Mouse (Mus musculus): ENCODE results near the gene Olfr766-ps1. TPM values are rescaled to one million over a fixed set of nuclear protein-coding genes. Genes with fewer than 3 reads are reported as not detected.
"Not testable (repeated sequence)": the region's sequence is repeated elsewhere in the genome, so short reads cannot be mapped to it uniquely, and the experiment has no call there.

The Olfr766-ps1 gene
- not detected in 2 replicates for polyA plus RNA-seq (2015; fragmentation: Nextera tagmentation; extraction: Ambion mirVana)

- DNase-seq (ENCODE audit: low spot score): no peak
Measured at GRCm38 (mm10) chr10:129068877-129069276, at the start of gene Olfr766-ps1. TSS of gene Olfr766-ps1 (minus strand) at chr10:129068977.

- no peak for DNase-seq (ENCODE audit: low spot score)
Measured at GRCm38 (mm10) chr10:129117761-129118160, 49.0 kb upstream of the Olfr766-ps1 start, which contains the start of gene Olfr769. TSS of gene Olfr769 (minus strand) at chr10:129117861.

DNA sequence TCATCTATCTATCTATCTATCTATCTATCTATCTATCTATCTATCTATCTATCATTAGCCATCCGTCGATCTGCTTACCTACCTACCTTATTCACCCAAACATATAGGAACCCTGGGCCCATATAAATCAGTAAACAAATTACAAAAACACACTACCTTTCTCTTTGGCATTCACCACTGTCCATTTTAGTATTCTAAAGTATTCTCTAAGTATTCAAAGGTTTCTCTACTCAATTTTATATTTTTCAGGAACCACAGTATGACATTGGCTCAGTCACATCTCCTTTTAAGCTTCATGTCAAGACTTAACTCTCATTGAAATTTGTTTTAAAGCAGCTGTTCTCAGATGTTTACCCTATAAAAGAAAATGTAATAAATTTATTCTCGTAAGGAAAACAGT, 46.4 kb upstream of the Olfr766-ps1 start:
- DNase-seq (ENCODE audit: low spot score): no peak

DNA sequence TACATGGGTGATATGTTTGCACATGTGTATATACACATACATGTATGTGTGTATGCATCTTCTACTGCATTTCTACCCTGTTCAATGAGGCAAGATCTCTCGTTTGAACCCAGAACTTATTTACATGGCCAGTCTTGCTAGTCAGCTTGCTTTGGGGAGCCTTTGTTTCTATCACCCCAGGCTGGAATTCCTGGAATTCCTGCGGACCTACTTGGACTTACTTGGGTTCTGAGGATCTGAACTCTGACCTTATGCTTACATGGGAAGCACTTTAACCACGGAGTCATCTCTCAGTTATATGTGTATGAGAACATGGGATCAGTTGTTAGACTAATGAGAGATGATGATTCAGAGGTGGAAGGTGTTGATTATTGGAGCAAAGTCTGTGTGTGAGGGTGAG, 32.5 kb upstream of the Olfr766-ps1 start:
- no peak for DNase-seq (ENCODE audit: low spot score)

GRCm38 (mm10) chr10:129099275-129099674, 30.5 kb upstream of the Olfr766-ps1 start, which contains the start of gene Olfr768:
TSS of gene Olfr768 (minus strand) at chr10:129099375.
- no peak for DNase-seq (ENCODE audit: low spot score)

- not testable (repeated sequence) for DNase-seq (ENCODE audit: low spot score)
Measured at GRCm38 (mm10) chr10:129082810-129083209, 14.0 kb upstream of the Olfr766-ps1 start, which contains the start of gene Olfr767. TSS of gene Olfr767 (minus strand) at chr10:129082910.

DNA sequence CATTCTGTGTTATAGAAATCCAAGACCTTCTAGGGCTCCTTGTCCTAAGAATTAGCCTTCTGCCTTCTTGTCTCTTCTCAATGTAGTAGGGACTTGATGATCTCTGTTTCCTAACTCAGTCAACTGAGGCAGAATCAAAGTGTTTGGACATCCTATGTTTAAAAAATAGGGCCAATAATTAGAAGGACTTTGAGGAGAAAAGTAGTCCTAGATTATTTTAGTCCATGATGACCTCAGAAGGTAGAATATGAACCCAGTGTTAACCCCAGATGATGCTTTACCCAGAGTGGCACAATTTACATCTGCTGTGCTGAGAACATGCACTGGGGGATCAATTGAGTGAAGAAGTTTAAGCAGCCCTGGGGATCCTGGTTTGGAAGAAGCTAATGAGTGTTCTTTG, 18.9 kb downstream of the Olfr766-ps1 start, which contains the start of gene Olfr765:
Gene Olfr765 (minus strand): TSS at position 101 of the 400 bp plus-strand sequence.
- not testable (repeated sequence) for DNase-seq (ENCODE audit: low spot score)

- DNase-seq (ENCODE audit: low spot score): no peak
Measured at GRCm38 (mm10) chr10:129039796-129040195, 29.0 kb downstream of the Olfr766-ps1 start, which contains the start of gene Olfr764-ps1. TSS of gene Olfr764-ps1 (minus strand) at chr10:129039896.

GRCm38 (mm10) chr10:129028343-129028742, 40.4 kb downstream of the Olfr766-ps1 start:
- DNase-seq (ENCODE audit: low spot score): no peak

- peak; percentile 30 for DNase-seq (ENCODE audit: low spot score)
Measured at GRCm38 (mm10) chr10:129026018-129026662, 42.6 kb downstream of the Olfr766-ps1 start.

GRCm38 (mm10) chr10:129023319-129023718, 45.5 kb downstream of the Olfr766-ps1 start:
- DNase-seq (ENCODE audit: low spot score): no peak

DNA sequence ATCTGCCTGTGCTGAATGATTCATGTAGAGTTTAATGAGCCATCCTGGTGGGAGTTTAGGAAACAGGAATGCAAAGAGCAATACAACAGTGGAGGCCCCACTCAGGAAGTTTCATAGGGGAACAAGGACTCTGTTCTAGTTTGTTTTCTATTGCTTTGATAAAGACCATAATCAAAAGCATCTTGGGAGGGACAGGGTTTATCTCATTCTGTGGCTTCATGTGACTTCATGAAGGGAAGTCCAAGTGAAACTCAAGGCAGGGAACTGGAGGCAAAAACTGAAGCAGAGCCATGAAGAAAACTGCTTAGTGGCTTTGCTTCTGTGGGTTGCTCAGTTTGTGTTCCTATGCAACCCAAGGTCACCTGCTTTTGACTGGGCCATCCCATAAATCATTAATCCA, 54.3 kb downstream of the Olfr766-ps1 start:
- no peak for DNase-seq (ENCODE audit: low spot score)

Other genes with a start within 250 kb of the Olfr766-ps1 start
- 102 and 113 TPM in 2 replicates for gene Ormdl2, start 247.3 kb downstream of the Olfr766-ps1 start, polyA plus RNA-seq (2015; fragmentation: Nextera tagmentation; extraction: Ambion mirVana)
- gene Gdf11, start 177.3 kb downstream of the Olfr766-ps1 start, polyA plus RNA-seq (2015; fragmentation: Nextera tagmentation; extraction: Ambion mirVana): 2.3 and 3.0 TPM in 2 replicates
- gene Cd63, start 168.0 kb downstream of the Olfr766-ps1 start, polyA plus RNA-seq (2015; fragmentation: Nextera tagmentation; extraction: Ambion mirVana): 172 and 183 TPM in 2 replicates
- 6.3 and 7.1 TPM in 2 replicates for gene Rdh5, start 146.1 kb downstream of the Olfr766-ps1 start, polyA plus RNA-seq (2015; fragmentation: Nextera tagmentation; extraction: Ambion mirVana)
- gene Bloc1s1, start 144.9 kb downstream of the Olfr766-ps1 start, polyA plus RNA-seq (2015; fragmentation: Nextera tagmentation; extraction: Ambion mirVana): 251 and 253 TPM in 2 replicates
- gene Itga7, start 135.2 kb downstream of the Olfr766-ps1 start, polyA plus RNA-seq (2015; fragmentation: Nextera tagmentation; extraction: Ambion mirVana): 2.4 and 2.5 TPM in 2 replicates
- 3.4 and 5.5 TPM in 2 replicates for gene Mettl7b, start 108.0 kb downstream of the Olfr766-ps1 start, polyA plus RNA-seq (2015; fragmentation: Nextera tagmentation; extraction: Ambion mirVana)
- gene Olfr9, start 79.5 kb downstream of the Olfr766-ps1 start, polyA plus RNA-seq (2015; fragmentation: Nextera tagmentation; extraction: Ambion mirVana): not detected in 2 replicates
- not detected in 2 replicates for gene Olfr763, start 58.2 kb downstream of the Olfr766-ps1 start, polyA plus RNA-seq (2015; fragmentation: Nextera tagmentation; extraction: Ambion mirVana)
- gene Olfr764-ps1, start 29.1 kb downstream of the Olfr766-ps1 start, polyA plus RNA-seq (2015; fragmentation: Nextera tagmentation; extraction: Ambion mirVana): not detected in 2 replicates
- gene Olfr765, start 19.0 kb downstream of the Olfr766-ps1 start, polyA plus RNA-seq (2015; fragmentation: Nextera tagmentation; extraction: Ambion mirVana): not detected in 2 replicates
- gene Olfr767, start 13.9 kb upstream of the Olfr766-ps1 start, polyA plus RNA-seq (2015; fragmentation: Nextera tagmentation; extraction: Ambion mirVana): not detected in 2 replicates
- gene Olfr768, start 30.4 kb upstream of the Olfr766-ps1 start, polyA plus RNA-seq (2015; fragmentation: Nextera tagmentation; extraction: Ambion mirVana): not detected in 2 replicates
- gene Olfr769, start 48.9 kb upstream of the Olfr766-ps1 start, polyA plus RNA-seq (2015; fragmentation: Nextera tagmentation; extraction: Ambion mirVana): not detected in 2 replicates
- not detected in 2 replicates for gene Olfr770, start 70.0 kb upstream of the Olfr766-ps1 start, polyA plus RNA-seq (2015; fragmentation: Nextera tagmentation; extraction: Ambion mirVana)
- not detected in 2 replicates for gene Olfr771, start 95.8 kb upstream of the Olfr766-ps1 start, polyA plus RNA-seq (2015; fragmentation: Nextera tagmentation; extraction: Ambion mirVana)
- gene Olfr772, start 108.9 kb upstream of the Olfr766-ps1 start, polyA plus RNA-seq (2015; fragmentation: Nextera tagmentation; extraction: Ambion mirVana): not detected in 2 replicates
- gene Olfr773, start 118.4 kb upstream of the Olfr766-ps1 start, polyA plus RNA-seq (2015; fragmentation: Nextera tagmentation; extraction: Ambion mirVana): not detected in 2 replicates
- gene Olfr774, start 167.2 kb upstream of the Olfr766-ps1 start, polyA plus RNA-seq (2015; fragmentation: Nextera tagmentation; extraction: Ambion mirVana): not detected in 2 replicates
- gene Olfr775, start 179.4 kb upstream of the Olfr766-ps1 start, polyA plus RNA-seq (2015; fragmentation: Nextera tagmentation; extraction: Ambion mirVana): not detected in 2 replicates
- gene Olfr776, start 190.2 kb upstream of the Olfr766-ps1 start, polyA plus RNA-seq (2015; fragmentation: Nextera tagmentation; extraction: Ambion mirVana): not detected in 2 replicates
- not detected in 2 replicates for gene Olfr777, start 202.5 kb upstream of the Olfr766-ps1 start, polyA plus RNA-seq (2015; fragmentation: Nextera tagmentation; extraction: Ambion mirVana)
- not detected in 2 replicates for gene Olfr780, start 249.1 kb upstream of the Olfr766-ps1 start, polyA plus RNA-seq (2015; fragmentation: Nextera tagmentation; extraction: Ambion mirVana)